Mouse (Mus musculus): ENCODE data around the gene Prkca.
A peak's percentile ranks its signal among the peaks of the same experiment; 100 is the strongest.

- TF ChIP-seq CTCF (IDR thresholded peaks at IDR 0.05 in 2 of 3, conservative IDR thresholded peaks at IDR 0.05 in 1 of 3; ENCODE audit: control insufficient read depth in 1 of 3, insufficient read depth in 1 of 3, low read depth in 2 of 3, low read length in 3 of 3, poor library complexity in 1 of 3, severe bottlenecking in 1 of 3), result no peak
- no peak for TF ChIP-seq ZNF384 (IDR thresholded peaks at IDR 0.05; ENCODE audit: low read depth, low read length)
- TF ChIP-seq EP300 (IDR thresholded peaks at IDR 0.05; ENCODE audit: low read depth in 1 of 2, low read length in 2 of 2), result peak in 1 of 2 experiments; percentile 53; a peak in 1 of 4 replicates
- no peak for TF ChIP-seq MAFK (IDR thresholded peaks at IDR 0.05; ENCODE audit: borderline replicate concordance, low read depth, low read length)
- TF ChIP-seq GABPA (IDR thresholded peaks at IDR 0.05; ENCODE audit: low read depth, low read length), result no peak
- no peak for TF ChIP-seq POLR2A (IDR thresholded peaks at IDR 0.05; ENCODE audit: control insufficient read depth in 1 of 2, insufficient read depth in 1 of 2, low read depth in 1 of 2, low read length in 2 of 2, poor library complexity in 1 of 2)
- TF ChIP-seq USF1 (IDR thresholded peaks at IDR 0.05; ENCODE audit: low read depth, low read length), result no peak
- TF ChIP-seq ELF1 (IDR thresholded peaks at IDR 0.05; ENCODE audit: low read depth, low read length), result no peak
- peak; percentile 61; the same call in 1 of the 2 replicates for TF ChIP-seq GATA1 (IDR thresholded peaks at IDR 0.05; ENCODE audit: low read depth, low read length)
Measured at GRCm38 (mm10) chr11:108315736-108316135, 28.0 kb downstream of the Prkca start.

Measured in MEL (cell line).